Comparison of ENCODE assay signal across 8 mouse cellular contexts in the genomic region with DNA sequence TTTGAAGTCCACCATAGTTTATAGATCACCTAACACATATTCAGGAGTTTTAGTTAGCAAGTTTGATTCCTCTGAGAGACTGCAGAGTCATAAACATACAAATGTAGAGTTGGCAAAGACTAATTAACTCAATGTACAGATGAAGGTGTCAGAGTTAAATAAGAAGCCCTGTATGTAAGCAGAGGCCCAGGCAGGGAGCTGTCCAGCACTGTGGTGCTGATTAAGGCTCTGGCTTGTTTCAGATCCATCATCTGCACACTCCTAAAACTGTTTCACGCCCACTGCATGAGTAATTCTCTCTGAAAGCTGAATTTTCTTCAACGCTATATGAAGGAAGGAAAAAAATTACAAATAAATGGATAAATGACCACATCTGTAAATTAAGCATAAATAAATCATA.
DNase-seq lines count a peak whose midpoint lies in the region; ATAC-seq lines count a peak whose summit lies in the region.

No protein-coding gene starts in this region.

- DNase-seq in gastrocnemius, adult 18-20 months (ENCODE audit: low spot score) = peak; percentile 6
- DNase-seq in gastrocnemius, postnatal 25 days = no peak
- peak; percentile 15 for DNase-seq in right cerebral cortex, adult 18-20 months
- no peak for DNase-seq in right cerebral cortex, postnatal 25 days
- peak; percentile 24 to 55 for DNase-seq in heart, postnatal 36 days
- DNase-seq in mesoderm, embryonic 11.5 days (ENCODE audit: low read depth, low spot score) = peak; percentile 78
- no peak for DNase-seq in MN1 (ENCODE audit: low spot score)

- intact Hi-C loops in heart, postnatal 36 days (cut with DNase I) = no loop called here

- no peak for ATAC-seq in erythroid progenitor cell, adult 5-6 weeks (replicated peaks; ENCODE audit: low FRiP score, poor library complexity, severe bottlenecking)

Comparison
In these comparisons a context has a peak if more than half of its experiments do, and no peak if none do; other contexts are left out.
1. DNase-seq: peak in gastrocnemius, adult 18-20 months (single experiment), right cerebral cortex, adult 18-20 months (single experiment), heart, postnatal 36 days (2 of 2) and mesoderm, embryonic 11.5 days (single experiment); none in gastrocnemius, postnatal 25 days (single experiment), right cerebral cortex, postnatal 25 days (single experiment) and MN1 (single experiment).